In genomic region chr3:106131690-106132089, GRCm38 (mm10) we compare ENCODE assay signal across 11 mouse cellular contexts. TPM values are rescaled to one million over a fixed set of nuclear protein-coding genes. Genes with fewer than 3 reads are reported as not detected.
A peak's percentile ranks its signal among the peaks of the same experiment; 100 is the strongest.
DNase-seq lines count a peak whose midpoint lies in the region; ATAC-seq lines count a peak whose summit lies in the region.
"Had no signal": no experiment of that assay in that cellular context is flagged by ENCODE, and none has a peak within 500 bp of the region (broad histone marks: within the 10 kb centered on the region; RNA-seq: fewer than 3 reads in every experiment).

No protein-coding gene starts in this region.

- H3K36me3 ChIP-seq in heart, embryonic 16.5 days (ENCODE audit: control insufficient read depth, insufficient read depth) = no peaks in the 10 kb centered on the region
- H3K36me3 ChIP-seq in forebrain, embryonic 16.5 days (ENCODE audit: control insufficient read depth, insufficient read depth) = no peaks in the 10 kb centered on the region

- 0 out of 2 replicates have a peak, but pooled peaks have one; percentile 45 for ATAC-seq in heart, embryonic 16.5 days (replicated peaks; ENCODE audit: extremely low read depth, insufficient read depth, low FRiP score)
- ATAC-seq in forebrain, embryonic 16.5 days = peak; percentile 98

- H3K27ac ChIP-seq in heart, embryonic 16.5 days (ENCODE audit: low read length) = no peak overlapping the region
- 0 out of 2 replicates have a peak overlapping the region, but pooled peaks have one; percentile 22 for H3K27ac ChIP-seq in forebrain, embryonic 16.5 days (ENCODE audit: low read length)

- H3K9me3 ChIP-seq in heart, embryonic 16.5 days (replicated peaks; ENCODE audit: control insufficient read depth, low read length) = peaks cover 5% of the 10 kb centered on the region; the same call in 1 of the 2 replicates
- no peaks in the 10 kb centered on the region for H3K9me3 ChIP-seq in forebrain, embryonic 16.5 days (ENCODE audit: control insufficient read depth, low read length)

- H3K9ac ChIP-seq in heart, embryonic 16.5 days (ENCODE audit: low read length) = no peak overlapping the region
- no peak overlapping the region for H3K9ac ChIP-seq in forebrain, embryonic 16.5 days (replicated peaks; ENCODE audit: low read depth, low read length)

- intact Hi-C loops in heart, postnatal 36 days (cut with DNase I) = no loop called here
- intact Hi-C loops in gastrocnemius, postnatal 36 days (cut with DNase I) = no loop called here

- WGBS in heart, embryonic 16.5 days = 53% methylated on average over 5 of the region's 5 CpGs
- 54% methylated on average over 5 of the region's 5 CpGs for WGBS in forebrain, embryonic 16.5 days

- H3K4me1 ChIP-seq in heart, embryonic 16.5 days (ENCODE audit: control insufficient read depth, insufficient read depth, low read length) = no peaks in the 10 kb centered on the region
- peaks cover 3% of the 10 kb centered on the region; the same call in 1 of the 2 replicates for H3K4me1 ChIP-seq in forebrain, embryonic 16.5 days (replicated peaks; ENCODE audit: control insufficient read depth, insufficient read depth, low read length)

- no peaks in the 10 kb centered on the region for H3K27me3 ChIP-seq in heart, embryonic 16.5 days (ENCODE audit: control insufficient read depth, insufficient read depth, low read length)
- no peaks in the 10 kb centered on the region for H3K27me3 ChIP-seq in forebrain, embryonic 16.5 days (replicated peaks; ENCODE audit: control insufficient read depth, insufficient read depth, low read length)

- no peak overlapping the region for H3K4me3 ChIP-seq in heart, embryonic 16.5 days (ENCODE audit: low read length)
- no peak overlapping the region for H3K4me3 ChIP-seq in forebrain, embryonic 16.5 days (replicated peaks; ENCODE audit: low read length)

- no peak for DNase-seq in heart, postnatal 36 days
- peak; percentile 93 to 95 for DNase-seq in layer of hippocampus, postnatal 36 days
- peak; percentile 78 to 83 for DNase-seq in right cerebral cortex, postnatal 10 days (ENCODE audit: low spot score in 2 of 2)
- DNase-seq in heart, adult 11 months = no peak
- no peak for DNase-seq in gastrocnemius, postnatal 36 days
- no peak for DNase-seq in thymus, postnatal 25 days
- DNase-seq: lung, postnatal 36 days had no signal

- no peak overlapping the region for H3K4me2 ChIP-seq in heart, embryonic 16.5 days (ENCODE audit: low read depth, low read length)
- peak overlapping the region; percentile 27; the same call in 1 of the 2 replicates for H3K4me2 ChIP-seq in forebrain, embryonic 16.5 days (ENCODE audit: low read length)

RNA-seq across cellular contexts. Expression of gene Chia1, which starts 18.7 kb away (rescaled TPM):
- 0.08 TPM in 1 of 2 replicates, not detected in the other for polyA plus RNA-seq in heart, embryonic 16.5 days (2015; fragmentation: Nextera tagmentation; extraction: Ambion mirVana)
- total RNA-seq in heart, postnatal 36 days (2021) = not detected
- 0.57 TPM in 2 replicates for polyA plus RNA-seq in forebrain, embryonic 16.5 days (2015; fragmentation: Nextera tagmentation; extraction: Ambion mirVana)
- total RNA-seq in layer of hippocampus, postnatal 36 days (2021) = 1 to 10 TPM in 1 of 2 experiments, under 1 TPM in 1; 0.58 to 1.1 TPM
- not detected for total RNA-seq in gastrocnemius, postnatal 36 days (2021)
- total RNA-seq: common myeloid progenitor, adult 5-6 weeks; gastrocnemius, postnatal 4 days had no signal

RNA-seq across cellular contexts. Expression of gene Chil3, which starts 35.7 kb away (rescaled TPM):
- 0.15 and 0.29 TPM in 2 replicates for polyA plus RNA-seq in heart, embryonic 16.5 days (2015; fragmentation: Nextera tagmentation; extraction: Ambion mirVana)
- under 1 TPM in 1 of 2 experiments, not detected in 1; 0.19 TPM for total RNA-seq in heart, postnatal 36 days (2021)
- 0.27 TPM in 1 of 2 replicates, not detected in the other for polyA plus RNA-seq in forebrain, embryonic 16.5 days (2015; fragmentation: Nextera tagmentation; extraction: Ambion mirVana)
- total RNA-seq in layer of hippocampus, postnatal 36 days (2021) = not detected
- not detected for total RNA-seq in gastrocnemius, postnatal 36 days (2021)

Comparison
In these comparisons a context has a peak if more than half of its experiments do, and no peak if none do; other contexts are left out.
1. DNase-seq: peak in layer of hippocampus, postnatal 36 days (2 of 2) and right cerebral cortex, postnatal 10 days (2 of 2); none in heart, postnatal 36 days (0 of 2), heart, adult 11 months (single experiment), gastrocnemius, postnatal 36 days (0 of 2) and thymus, postnatal 25 days (single experiment).